Mouse (Mus musculus) embryo, embryonic 11.5 days (tissue): ENCODE results near the gene Nsun2.
A peak's percentile ranks its signal among the peaks of the same experiment; 100 is the strongest.

Experiments used
- DNase-seq: peaks from one replicate; pipeline ENCODE4 v3.0.0-alpha.2; 2012; ENCODE audit warnings: low read depth, low spot score

Nsun2 gene

DNA sequence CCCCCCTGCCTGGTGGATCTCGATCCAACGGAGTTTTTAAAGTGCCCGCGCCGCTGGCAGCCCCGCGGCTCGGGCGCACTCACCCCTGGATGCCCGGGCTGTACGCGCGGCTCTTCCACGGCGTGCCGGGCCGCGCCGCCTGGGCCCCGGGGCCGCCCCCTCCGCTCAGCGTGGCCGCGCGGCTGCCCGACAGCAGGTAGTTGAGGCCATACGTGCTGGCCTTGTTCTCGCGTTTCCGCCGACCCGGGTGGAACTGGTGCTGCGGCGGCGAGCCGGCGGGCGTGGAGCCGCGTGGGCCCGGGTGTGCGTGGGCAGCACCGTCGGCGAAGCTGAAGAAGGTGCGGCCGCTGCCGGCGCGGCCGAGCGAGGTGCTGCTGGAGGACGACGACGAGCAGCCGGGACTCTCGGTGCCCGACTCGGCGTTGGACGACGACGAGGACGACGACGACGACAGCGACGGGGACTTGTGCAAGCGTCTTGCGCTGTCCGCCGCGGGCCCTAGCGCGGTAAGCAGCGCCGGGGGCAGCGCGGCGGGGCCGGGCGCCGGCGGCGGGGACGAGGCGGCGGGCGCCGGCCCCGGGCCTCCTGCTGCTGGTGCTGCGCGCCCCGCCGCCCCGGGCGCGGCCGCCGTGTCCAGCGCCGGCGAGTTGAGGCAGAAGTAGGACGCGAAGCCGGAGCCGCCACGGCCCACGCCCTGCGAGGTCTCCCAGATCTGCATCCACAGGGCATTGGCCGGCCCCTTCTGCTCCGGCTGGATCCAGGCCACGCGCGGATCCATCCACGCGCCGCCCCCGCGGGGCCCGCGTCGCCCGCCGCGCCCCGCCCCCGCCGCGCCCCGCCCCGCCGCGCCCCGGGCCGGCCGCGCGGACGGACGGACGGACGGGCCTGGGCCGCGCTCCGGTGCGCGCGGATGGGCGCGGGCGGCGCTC is at the start of gene Nsun2:
Gene Nsun2 (plus strand): TSS at position 342 of the 929 bp plus-strand sequence.
- peak; percentile 7 for DNase-seq

DNA sequence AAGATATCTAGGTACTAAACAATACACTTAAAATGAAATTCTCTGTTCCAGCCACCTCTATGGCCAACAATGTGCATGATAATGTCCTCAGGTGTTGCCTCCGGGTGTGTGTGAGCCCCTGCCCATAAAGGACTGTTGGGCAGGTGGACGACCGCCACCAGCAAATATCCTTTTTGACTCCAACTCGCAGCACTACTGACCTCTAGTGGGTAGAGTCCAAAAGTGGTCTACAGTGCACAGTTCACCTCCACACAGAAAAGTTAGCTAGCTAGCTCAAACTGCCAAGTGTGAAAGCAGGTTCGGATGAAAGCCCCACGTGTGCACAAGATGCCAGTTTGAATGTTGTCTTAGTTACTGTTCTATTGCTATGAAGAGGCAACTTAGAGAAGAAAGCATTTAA is 48.2 kb upstream of the Nsun2 start:
- no peak for DNase-seq

DNA sequence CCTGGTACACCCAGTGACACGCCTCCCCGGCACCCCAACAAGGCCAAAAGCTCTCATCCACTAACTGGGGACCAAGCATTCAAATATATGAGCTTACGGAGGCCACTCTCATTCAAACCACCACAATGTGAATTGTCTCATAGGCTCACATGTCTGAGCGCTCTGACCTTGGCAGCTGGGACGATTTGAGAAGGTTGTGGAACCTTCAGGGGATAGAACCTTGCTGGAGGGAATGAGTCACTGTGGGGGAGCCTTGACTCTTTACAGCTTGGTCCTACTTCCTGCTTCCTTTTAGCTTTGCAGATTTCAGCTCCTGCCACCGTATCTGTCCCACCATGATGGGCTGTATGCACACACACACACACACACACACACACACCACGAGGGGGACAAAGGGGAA is 47.7 kb upstream of the Nsun2 start:
- DNase-seq: no peak

DNA sequence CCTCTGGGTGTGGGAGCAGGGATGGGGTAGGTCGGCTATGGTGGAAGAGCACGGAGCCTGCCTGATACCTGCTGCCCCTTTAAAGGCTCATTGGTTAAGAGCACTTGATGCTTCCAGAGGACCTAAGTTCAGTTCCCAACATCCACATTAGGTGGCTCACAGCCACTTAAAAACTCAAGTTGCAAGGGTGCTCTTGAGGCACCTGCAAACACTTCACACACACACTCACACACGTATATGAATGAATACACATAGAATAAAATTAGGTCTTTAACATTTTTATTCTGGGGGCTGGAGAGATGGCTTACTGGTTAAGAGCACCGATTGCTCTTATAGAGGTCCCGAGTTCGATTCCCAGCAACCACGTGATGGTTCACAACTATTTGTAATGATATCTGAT is 46.4 kb upstream of the Nsun2 start:
- DNase-seq: no peak

DNA sequence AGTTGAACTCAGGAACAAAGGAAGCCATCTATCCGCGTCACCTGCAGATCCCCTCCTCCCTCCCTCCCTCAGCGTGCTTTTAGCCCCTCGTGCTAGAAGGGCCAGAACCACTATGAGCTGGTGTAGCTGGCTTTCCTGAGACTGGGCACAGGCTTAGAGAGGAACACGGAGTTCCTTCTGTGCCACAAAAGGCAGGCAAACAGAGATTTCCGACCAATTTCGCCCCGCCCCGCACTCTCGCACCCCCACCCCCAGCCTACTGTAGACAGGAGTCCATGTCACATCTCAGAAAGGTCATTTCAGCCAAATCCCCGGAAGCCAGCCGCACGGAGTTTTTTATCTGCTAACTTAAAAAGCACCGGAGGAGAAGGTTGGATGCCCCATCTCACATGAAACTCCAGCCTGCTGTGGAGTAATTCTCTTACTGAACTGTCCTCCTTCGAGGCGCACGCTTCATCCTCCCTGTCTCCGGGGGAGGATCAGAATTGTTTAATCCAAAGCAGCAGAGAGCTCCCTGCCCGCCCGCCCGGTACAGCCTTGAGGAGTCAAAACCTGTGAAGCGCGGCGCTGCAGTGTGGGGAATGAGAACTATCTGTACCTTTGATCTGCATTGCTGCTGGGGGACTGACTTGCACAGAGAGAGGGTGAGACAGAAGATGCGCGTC is 45.8 kb upstream of the Nsun2 start:
- DNase-seq: no peak

DNA sequence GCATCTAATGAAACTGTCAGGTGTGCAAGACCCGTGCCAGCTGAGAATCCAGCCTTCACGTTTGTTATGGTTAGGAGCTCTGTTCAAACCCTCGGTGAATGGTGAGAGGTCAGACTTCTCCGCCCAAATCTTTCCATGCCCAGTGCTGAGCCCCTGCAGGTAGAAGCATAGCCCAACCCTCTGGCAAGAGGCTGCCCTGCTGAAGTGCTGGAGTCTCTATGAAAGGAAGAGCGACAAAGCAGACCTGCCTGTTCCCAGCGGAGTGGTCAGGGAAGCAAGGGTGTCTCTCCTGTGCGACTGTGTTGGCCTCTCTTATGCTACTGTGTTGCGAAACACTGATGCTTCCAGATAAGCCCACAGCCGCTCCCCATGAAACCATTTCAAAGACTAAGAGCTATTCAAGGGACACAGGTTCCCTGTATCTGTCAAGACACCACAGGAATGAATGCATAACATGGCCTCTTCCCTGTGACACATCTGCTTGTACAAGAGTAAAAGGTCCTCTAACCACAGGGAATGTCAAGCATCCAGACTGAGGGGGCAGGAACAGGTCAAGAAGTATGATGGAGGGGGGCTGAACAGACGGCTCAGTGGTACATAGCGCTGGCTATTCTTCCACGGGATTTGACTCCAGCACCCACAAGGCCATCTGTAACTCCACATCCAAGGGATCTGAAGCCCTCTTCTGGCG is 44.8 kb upstream of the Nsun2 start:
- DNase-seq: no peak

DNA sequence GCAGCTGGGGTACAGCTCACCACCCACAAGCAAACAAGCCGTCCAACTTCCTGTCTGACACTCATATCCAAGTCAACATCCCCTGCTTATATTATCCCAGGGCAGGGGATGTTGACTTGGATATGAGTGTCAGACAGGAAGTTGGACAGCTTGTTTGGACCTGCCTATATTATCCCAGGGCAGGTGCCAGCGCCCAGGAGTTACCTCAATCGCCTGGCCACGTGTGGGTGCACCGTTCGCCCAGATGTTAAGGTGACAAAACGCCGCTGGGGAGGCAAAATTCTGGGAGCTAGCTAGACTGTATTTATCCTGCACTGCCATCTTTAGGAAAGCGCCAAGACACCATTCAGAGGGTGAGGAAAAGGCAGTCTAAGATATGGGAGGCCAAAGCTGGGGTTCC is 43.8 kb upstream of the Nsun2 start:
- DNase-seq: no peak

DNA sequence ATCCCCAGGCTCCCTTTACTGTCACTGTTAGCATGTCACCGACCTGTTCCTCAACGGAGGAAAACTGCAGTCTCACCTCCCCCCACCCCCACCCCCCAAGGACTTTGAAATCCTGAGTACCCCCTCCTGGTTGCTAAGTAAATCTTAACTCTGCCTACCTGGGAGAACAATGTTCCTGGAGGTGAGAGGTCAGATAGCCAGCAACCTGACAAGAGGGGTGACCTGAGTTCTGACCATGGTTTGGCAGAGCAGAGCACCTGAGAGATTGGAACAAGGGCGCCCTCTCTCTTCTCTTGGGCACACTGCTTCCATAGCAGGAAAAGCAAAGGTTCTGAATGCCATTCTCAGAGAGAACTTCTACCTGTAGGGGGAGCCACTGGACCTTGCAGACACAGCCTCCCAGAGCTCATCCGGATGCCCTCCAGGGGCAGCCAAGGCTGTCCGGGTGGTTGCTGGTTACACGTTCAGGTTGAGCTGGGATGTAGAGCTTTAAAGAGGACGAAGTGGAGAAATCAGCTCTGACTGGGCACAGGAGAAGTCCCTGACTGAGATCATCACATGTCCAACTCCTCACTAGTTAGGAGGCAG is 40.6 kb upstream of the Nsun2 start:
- peak; percentile 51 for DNase-seq

DNA sequence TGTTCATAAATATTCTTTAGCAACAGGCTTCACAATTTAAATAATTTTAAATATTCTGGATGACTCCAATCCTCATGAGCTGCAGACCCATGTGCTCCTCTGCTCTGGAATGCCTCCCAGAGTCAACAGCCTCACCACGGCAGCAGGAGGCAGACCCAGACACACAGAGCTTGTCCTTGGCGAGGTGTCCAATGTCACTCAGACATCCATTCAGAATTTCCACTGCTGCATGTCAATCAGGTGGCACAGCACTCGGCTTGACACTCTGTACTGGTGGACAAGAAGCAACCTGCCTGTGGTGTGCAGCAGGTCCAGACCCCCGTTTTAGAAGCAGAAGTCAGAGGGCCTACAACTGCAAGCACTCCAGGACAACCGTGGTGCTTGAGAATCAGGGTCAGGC is 35.3 kb upstream of the Nsun2 start:
- DNase-seq: no peak

DNA sequence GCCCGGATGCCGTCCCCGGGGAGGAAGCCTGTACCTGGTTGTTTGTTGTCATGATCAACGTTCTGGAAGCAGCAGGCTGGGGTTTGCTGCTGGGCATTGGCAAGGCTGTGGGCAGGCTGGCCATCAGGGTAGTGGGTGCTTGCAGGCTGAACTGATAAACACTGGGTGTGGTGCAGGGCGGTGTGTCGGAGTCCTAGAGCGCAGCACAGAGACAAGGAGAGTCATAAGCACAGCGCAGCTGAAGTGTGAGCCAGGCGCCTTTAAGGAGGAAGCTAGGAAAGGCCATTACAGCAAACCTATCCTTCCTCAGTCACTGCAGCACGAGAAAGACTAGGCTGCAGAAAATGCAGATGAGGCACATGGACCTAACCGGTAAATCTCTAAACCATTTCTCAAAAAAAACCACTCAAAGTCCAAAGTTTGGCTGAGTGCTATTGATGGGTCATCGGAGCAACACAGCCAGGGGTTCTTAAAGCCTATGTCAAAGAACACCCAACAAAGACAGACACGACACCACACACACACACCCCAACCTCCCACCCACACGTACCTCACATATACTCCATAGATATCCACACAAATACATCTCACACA is 31.3 kb upstream of the Nsun2 start:
- DNase-seq: no peak

DNA sequence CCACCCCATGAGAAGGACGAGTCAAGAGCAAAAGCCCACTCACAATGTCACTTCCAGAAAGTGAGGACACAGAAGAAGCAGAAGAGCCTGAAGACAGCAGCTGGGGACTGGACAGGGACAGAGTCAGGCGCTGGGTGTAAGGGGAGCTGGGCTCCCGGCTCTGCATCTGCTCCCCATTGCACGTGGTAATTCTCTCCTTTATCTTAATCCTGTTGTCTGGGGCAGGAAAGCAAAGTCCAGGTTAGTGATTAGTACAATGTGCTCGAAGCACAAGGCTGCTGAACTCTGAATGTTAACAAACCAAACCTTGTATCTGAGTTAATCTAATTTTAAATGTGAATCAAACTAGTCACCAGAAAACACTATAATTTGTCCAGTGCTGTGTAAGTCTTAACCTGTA is 30.7 kb upstream of the Nsun2 start:
- DNase-seq: no peak

DNA sequence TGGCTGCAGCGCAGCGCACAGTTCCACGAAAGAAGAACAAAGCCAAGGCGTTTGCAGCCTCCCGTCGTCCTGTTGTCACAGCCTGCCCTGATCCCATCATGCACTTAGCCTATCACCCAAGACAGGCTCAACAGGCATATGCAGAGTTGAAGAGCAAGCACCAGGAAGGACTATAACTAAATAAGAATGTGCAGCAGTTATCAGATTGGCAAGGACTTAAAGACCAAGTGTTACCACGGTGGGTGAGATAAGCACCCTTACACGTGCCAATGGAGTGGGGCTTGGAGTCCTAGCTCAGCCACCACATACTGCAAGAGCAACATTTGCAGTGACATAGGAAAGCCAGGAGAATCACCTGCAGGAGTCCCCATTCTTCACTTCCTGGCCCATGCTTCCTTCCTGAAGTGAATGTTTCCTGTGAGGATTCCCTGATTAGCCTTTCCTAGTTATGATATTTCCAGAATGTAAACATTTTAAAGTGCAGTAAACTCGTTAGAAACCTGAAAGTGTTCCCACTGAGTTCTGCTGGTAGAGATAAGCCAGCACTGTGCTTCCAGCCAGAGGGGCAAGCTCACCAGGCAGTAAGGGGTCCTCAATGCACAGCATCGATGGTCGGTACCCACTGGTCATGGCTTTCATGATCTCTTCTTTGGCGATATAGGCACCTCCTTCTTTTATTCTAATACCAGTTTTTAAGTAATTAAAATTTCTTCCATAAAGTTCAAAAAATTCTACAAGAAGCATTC is 27.0 kb upstream of the Nsun2 start:
- no peak for DNase-seq

DNA sequence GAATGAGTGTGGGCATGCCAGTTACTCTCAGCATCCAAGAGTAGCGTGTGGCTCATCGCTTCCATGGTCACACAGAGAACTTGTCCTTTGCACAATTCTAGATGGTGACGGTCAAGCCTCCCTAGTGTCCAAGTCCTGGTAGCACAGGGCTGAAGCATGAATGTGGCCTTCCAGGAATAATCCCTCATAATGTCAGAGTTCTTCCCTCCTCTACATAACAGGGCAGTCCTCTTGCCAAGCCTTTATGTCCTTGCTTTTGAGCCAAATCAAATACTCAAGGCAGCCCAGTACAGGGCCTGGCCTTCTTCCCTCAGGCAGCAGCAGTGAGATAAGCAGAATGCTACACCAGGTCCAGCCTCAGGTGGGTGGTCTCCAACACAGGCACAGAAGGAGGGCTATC is 25.9 kb upstream of the Nsun2 start:
- no peak for DNase-seq

DNA sequence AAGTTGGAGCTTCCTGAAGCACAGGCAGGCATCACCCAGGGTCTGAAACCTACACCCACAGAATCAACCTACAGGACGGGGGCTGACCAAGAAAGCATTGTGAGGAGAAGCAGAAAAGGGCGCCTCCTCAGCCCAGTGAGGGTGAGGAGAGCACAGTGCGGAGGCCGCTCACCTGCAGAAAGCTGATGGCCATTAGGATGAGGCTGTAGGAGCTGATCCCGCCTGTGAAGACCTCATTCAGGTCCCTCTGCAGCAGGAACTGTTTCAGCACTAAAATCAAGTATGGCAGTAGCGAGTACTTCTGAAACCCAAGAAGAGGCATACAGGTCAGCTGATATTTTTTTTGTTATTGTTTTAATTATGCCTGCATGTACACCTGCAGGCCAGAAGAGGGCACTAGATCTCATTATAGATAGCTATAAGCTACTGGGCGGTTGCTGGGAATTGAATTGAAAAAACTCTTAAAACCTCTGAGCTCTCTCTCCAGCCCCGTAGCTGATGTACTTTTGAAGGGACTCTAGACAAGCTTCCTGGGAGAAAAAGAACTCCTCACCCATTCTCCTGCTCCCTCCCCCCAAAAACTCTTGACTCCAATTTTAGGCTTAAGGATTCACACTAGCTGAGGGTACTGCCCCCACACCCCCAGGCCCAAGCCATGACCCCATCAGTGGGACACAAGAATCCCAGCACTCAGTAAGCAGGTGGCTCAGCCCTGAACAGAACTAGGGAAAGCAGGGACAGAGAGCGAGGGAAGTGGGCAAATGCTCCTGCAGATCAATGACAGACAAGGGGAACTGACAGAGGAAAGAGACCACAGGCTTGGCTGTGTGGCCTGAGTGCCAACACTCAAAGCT is 23.9 kb upstream of the Nsun2 start:
- DNase-seq: no peak

DNA sequence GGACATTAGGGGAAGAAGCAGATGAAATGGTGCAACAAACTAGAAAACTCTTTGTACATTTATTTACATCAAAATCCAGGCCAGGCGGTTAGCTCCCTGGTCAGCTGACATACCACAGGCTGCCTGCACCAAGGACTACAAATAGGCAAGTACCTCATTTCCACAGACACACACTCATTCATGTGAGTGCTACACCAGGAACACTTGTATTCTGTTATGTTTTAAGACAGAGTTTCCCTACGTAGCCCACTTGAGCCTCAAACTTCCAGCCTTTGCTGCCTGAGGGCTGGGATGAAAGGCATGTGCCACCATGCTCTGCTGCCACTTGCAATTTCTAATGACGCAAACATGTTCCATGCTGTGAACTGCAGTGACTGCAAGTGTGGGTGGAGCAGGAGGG is 18.5 kb upstream of the Nsun2 start:
- no peak for DNase-seq

DNA sequence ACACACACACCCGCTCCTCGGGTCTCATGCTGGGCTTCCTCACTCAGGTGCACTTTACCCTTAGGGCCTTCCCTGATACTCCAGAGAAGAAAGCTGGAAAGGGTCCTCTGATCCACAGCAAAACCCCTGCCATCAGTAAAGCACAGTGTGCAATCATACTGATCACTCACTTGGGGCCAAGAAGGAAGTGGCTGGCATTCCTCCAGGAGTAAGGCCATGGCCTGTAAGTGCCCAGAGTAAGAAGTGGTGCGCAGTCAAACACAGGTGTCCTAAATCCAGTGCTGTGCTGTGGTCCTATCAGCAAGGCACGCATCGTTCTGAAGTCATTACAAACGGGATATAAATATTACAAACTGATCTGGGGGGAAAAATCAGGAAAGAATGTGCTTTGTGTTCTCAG is 16.1 kb upstream of the Nsun2 start:
- DNase-seq: no peak

DNA sequence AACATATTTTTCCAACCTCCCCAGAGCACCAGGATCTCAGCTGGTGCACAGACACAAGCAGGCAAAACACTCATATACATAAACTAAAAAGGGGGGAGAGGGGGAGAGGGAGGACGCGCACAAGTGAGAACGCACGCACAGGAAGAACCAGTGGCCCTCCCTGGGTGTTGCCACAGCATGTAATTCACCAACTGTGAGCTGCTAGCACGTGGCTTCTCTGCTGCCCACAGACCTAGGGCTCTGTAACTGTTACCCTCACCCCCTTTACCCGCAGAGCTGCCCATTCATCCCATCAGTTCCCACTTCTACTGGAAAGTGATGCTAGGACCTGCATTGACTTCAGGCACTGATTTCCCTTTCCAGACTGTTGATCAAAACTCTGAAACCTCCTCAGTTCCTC is 14.4 kb upstream of the Nsun2 start:
- no peak for DNase-seq

DNA sequence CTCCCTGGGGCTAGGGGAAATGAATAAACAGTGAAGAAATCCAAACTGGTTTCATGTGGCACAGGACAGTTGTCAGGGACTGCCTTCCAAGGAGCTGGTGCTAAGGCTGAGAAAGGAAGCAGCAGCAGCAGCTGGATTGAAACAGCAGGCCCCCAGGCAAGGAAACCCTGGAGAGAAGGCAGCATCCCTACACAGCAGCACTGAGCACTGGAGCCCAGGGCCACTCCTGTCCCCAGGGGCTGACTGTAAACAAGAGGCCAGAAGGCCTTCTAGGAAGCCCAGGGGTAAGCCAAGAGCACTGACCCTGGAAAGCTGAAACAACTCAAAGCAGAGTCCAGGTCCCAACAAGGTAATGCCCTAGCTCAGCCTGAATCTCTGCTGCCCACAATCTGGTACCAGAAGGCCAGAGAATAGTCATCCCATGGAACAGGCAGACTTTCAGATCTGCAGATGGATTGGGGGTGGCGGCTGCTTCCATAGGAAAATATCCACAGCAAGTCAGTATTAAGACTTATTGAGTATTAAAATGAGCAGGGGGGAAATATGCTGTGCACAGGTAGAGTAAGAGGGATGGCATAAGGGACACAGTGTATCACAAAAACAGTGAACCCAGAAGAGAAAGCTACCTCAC is 11.3 kb upstream of the Nsun2 start:
- no peak for DNase-seq

DNA sequence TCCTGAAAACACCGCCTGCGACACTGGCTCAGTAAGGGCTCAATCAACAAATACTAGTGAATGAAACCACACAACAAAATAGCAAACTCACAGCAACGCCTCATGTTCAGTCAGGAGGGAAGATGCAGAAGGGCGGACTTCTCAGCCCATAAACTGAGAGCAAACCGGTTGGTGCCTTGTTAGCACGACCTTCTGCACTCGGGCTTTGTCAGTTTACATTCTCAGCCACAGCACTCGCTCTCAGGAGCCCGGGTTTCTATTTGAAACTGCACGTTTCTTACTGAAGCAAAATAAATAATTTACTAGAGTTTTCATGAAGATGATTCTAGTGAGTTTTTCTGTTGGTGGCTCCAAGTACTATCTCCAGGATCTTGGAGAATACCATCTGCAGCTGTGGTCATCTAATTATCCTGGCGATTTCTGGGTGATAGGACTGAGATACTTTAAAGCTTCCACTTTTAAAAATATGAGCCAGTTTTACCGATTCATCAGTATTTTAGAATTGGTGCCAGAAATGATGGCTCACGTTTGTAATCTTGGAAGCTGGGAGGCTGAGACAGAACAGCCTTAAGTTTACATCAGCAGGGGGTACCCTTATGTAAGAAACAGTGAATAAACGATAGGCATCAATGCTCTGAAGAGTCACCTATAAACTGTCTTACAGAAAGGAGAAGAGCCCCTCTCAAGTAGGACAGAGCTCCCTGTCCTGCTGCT is 9.9 kb upstream of the Nsun2 start:
- DNase-seq: no peak
